Mouse (Mus musculus): Measurements from ENCODE around the gene Hectd4. TPM values are rescaled to one million over a fixed set of nuclear protein-coding genes. Genes with fewer than 3 reads are reported as not detected.

The Hectd4 gene
- polyA plus RNA-seq, 1 experiment from 2014 or later = 15.4 TPM

- Histone ChIP-seq H3K4me1 (no peaks in the 10 kb centered on the region), H3K9ac (no peak overlapping the region), H3K9me3 (no peaks in the 10 kb centered on the region), H3K27me3 (replicated peaks) (no peaks in the 10 kb centered on the region), H3K4me3 (no peak overlapping the region), H3K36me3 (no peaks in the 10 kb centered on the region), H3K4me2 (replicated peaks) (no peak overlapping the region), H3K27ac (no peak overlapping the region)
- WGBS = 38% methylated on average over 1 of the region's 1 CpGs
- ATAC-seq (ENCODE audit: low FRiP score, low read depth) = no peak
These were observed 22.2 kb downstream of the Hectd4 start for GRCm38 (mm10) chr5:121242261-121242660.

- Histone ChIP-seq H3K27me3 (replicated peaks) (no peaks in the 10 kb centered on the region), H3K4me2 (replicated peaks) (no peak overlapping the region), H3K4me1 (no peaks in the 10 kb centered on the region), H3K27ac (no peak overlapping the region), H3K36me3 (no peaks in the 10 kb centered on the region), H3K9me3 (no peaks in the 10 kb centered on the region), H3K4me3 (no peak overlapping the region), H3K9ac (no peak overlapping the region)
- ATAC-seq (ENCODE audit: low FRiP score, low read depth) = no peak
- WGBS = 89% methylated on average over 1 of the region's 1 CpGs
These were observed 22.7 kb downstream of the Hectd4 start for GRCm38 (mm10) chr5:121242701-121243100.

GRCm38 (mm10) chr5:121243676-121244364 is 23.8 kb downstream of the Hectd4 start:
- H3K4me2 ChIP-seq (replicated peaks) = no peak overlapping the region
- H3K4me3 ChIP-seq = no peak overlapping the region
- H3K27me3 ChIP-seq (replicated peaks) = no peaks in the 10 kb centered on the region
- H3K4me1 ChIP-seq = no peaks in the 10 kb centered on the region
- H3K9ac ChIP-seq = no peak overlapping the region
- H3K36me3 ChIP-seq = no peaks in the 10 kb centered on the region
- H3K27ac ChIP-seq = no peak overlapping the region
- no peak for ATAC-seq (ENCODE audit: low FRiP score, low read depth)
- no peaks in the 10 kb centered on the region for H3K9me3 ChIP-seq
- WGBS = 94% methylated on average over 1 of the region's 1 CpGs

GRCm38 (mm10) chr5:121244365-121244731 is 24.3 kb downstream of the Hectd4 start:
- ATAC-seq (ENCODE audit: low FRiP score, low read depth) = no peak
- H3K9ac ChIP-seq = no peak overlapping the region

GRCm38 (mm10) chr5:121245201-121245600 is 25.2 kb downstream of the Hectd4 start:
- no peaks in the 10 kb centered on the region for H3K4me1 ChIP-seq
- no peak for ATAC-seq (ENCODE audit: low FRiP score, low read depth)
- 89% methylated on average over 7 of the region's 7 CpGs for WGBS
- H3K4me3 ChIP-seq = no peak overlapping the region
- H3K9me3 ChIP-seq = no peaks in the 10 kb centered on the region
- no peak overlapping the region for H3K27ac ChIP-seq
- no peaks in the 10 kb centered on the region for H3K27me3 ChIP-seq (replicated peaks)
- H3K36me3 ChIP-seq = no peaks in the 10 kb centered on the region
- H3K4me2 ChIP-seq (replicated peaks) = no peak overlapping the region
- H3K9ac ChIP-seq = no peak overlapping the region

More at GRCm38 (mm10) chr5:121244365-121244731, 24.3 kb downstream of the Hectd4 start:
- WGBS = 93% methylated on average over 5 of the region's 5 CpGs
- no peaks in the 10 kb centered on the region for H3K4me1 ChIP-seq
- no peak overlapping the region for H3K4me3 ChIP-seq
- H3K27me3 ChIP-seq (replicated peaks) = no peaks in the 10 kb centered on the region
- no peak overlapping the region for H3K4me2 ChIP-seq (replicated peaks)
- H3K9me3 ChIP-seq = no peaks in the 10 kb centered on the region
- H3K27ac ChIP-seq = no peak overlapping the region
- no peaks in the 10 kb centered on the region for H3K36me3 ChIP-seq

GRCm38 (mm10) chr5:121248766-121249394 is 28.9 kb downstream of the Hectd4 start:
- Histone ChIP-seq H3K27ac (no peak overlapping the region), H3K4me1 (no peaks in the 10 kb centered on the region), H3K27me3 (replicated peaks) (no peaks in the 10 kb centered on the region), H3K9me3 (no peaks in the 10 kb centered on the region), H3K9ac (no peak overlapping the region), H3K36me3 (peaks cover 3% of the 10 kb centered on the region; the same call in 1 of the 2 replicates), H3K4me2 (replicated peaks) (no peak overlapping the region), H3K4me3 (no peak overlapping the region)
- no peak for ATAC-seq (ENCODE audit: low FRiP score, low read depth)
- 78% methylated on average over 3 of the region's 3 CpGs for WGBS

GRCm38 (mm10) chr5:121249693-121250092 is 29.7 kb downstream of the Hectd4 start:
- Histone ChIP-seq H3K4me2 (replicated peaks) (no peak overlapping the region), H3K9ac (no peak overlapping the region), H3K36me3 (peaks cover 10% of the 10 kb centered on the region), H3K27ac (no peak overlapping the region), H3K4me1 (no peaks in the 10 kb centered on the region), H3K9me3 (no peaks in the 10 kb centered on the region), H3K4me3 (no peak overlapping the region), H3K27me3 (replicated peaks) (no peaks in the 10 kb centered on the region)
- ATAC-seq (ENCODE audit: low FRiP score, low read depth) = no peak
- WGBS = 92% methylated on average over 3 of the region's 3 CpGs

- 76% methylated on average over 8 of the region's 8 CpGs for WGBS
- Histone ChIP-seq H3K9ac (no peak overlapping the region), H3K4me2 (replicated peaks) (no peak overlapping the region), H3K9me3 (no peaks in the 10 kb centered on the region), H3K4me3 (no peak overlapping the region), H3K36me3 (peaks cover 23% of the 10 kb centered on the region), H3K27ac (no peak overlapping the region), H3K27me3 (replicated peaks) (no peaks in the 10 kb centered on the region), H3K4me1 (no peaks in the 10 kb centered on the region)
- ATAC-seq (ENCODE audit: low FRiP score, low read depth) = no peak
These were observed 31.8 kb downstream of the Hectd4 start for GRCm38 (mm10) chr5:121251813-121252212.

- Histone ChIP-seq H3K27ac (no peak overlapping the region), H3K9ac (no peak overlapping the region), H3K4me2 (replicated peaks) (no peak overlapping the region), H3K36me3 (peaks cover 35% of the 10 kb centered on the region), H3K4me3 (no peak overlapping the region), H3K4me1 (no peaks in the 10 kb centered on the region), H3K9me3 (no peaks in the 10 kb centered on the region), H3K27me3 (replicated peaks) (no peaks in the 10 kb centered on the region)
- ATAC-seq (ENCODE audit: low FRiP score, low read depth) = no peak
- 88% methylated on average over 18 of the region's 18 CpGs for WGBS
These were observed 33.9 kb downstream of the Hectd4 start for GRCm38 (mm10) chr5:121253816-121254497.

- Histone ChIP-seq H3K9me3 (no peaks in the 10 kb centered on the region), H3K27me3 (replicated peaks) (no peaks in the 10 kb centered on the region), H3K4me2 (replicated peaks) (no peak overlapping the region), H3K36me3 (peaks cover 35% of the 10 kb centered on the region), H3K9ac (no peak overlapping the region), H3K4me1 (no peaks in the 10 kb centered on the region), H3K27ac (no peak overlapping the region), H3K4me3 (no peak overlapping the region)
- ATAC-seq (ENCODE audit: low FRiP score, low read depth) = no peak
- WGBS = 88% methylated on average over 7 of the region's 7 CpGs
These were observed 35.0 kb downstream of the Hectd4 start for GRCm38 (mm10) chr5:121254977-121255376.

GRCm38 (mm10) chr5:121261806-121262205 is 41.8 kb downstream of the Hectd4 start:
- Histone ChIP-seq H3K4me3 (no peak overlapping the region), H3K9ac (no peak overlapping the region), H3K4me2 (replicated peaks) (no peak overlapping the region), H3K36me3 (peaks cover 34% of the 10 kb centered on the region), H3K4me1 (no peaks in the 10 kb centered on the region), H3K9me3 (no peaks in the 10 kb centered on the region), H3K27me3 (replicated peaks) (no peaks in the 10 kb centered on the region), H3K27ac (no peak overlapping the region)
- ATAC-seq (ENCODE audit: low FRiP score, low read depth) = no peak
- WGBS = 91% methylated on average over 3 of the region's 3 CpGs

GRCm38 (mm10) chr5:121262415-121262814 is 42.4 kb downstream of the Hectd4 start:
- H3K9ac ChIP-seq = no peak overlapping the region
- WGBS = 95% methylated on average over 8 of the region's 8 CpGs
- no peaks in the 10 kb centered on the region for H3K4me1 ChIP-seq
- H3K27ac ChIP-seq = no peak overlapping the region
- H3K36me3 ChIP-seq = peaks cover 29% of the 10 kb centered on the region
- no peak overlapping the region for H3K4me2 ChIP-seq (replicated peaks)
- no peak overlapping the region for H3K4me3 ChIP-seq
- H3K9me3 ChIP-seq = no peaks in the 10 kb centered on the region
- no peaks in the 10 kb centered on the region for H3K27me3 ChIP-seq (replicated peaks)
- ATAC-seq (ENCODE audit: low FRiP score, low read depth) = no peak
